Mouse (Mus musculus) cerebellum, postnatal 10 days (tissue): ENCODE data around the gene Alox5.

ENCODE experiments used
- DNase-seq, 2 experiments: peaks; one replicate each; pipeline ENCODE4 v3.0.0; 2021; ENCODE audit warnings: mixed read lengths in 2 of 2

Gene Alox5

GRCm38 (mm10) chr6:116417518-116418315 lies 43.3 kb downstream of the Alox5 start:
- DNase-seq, result peak; percentile 59 to 60

- DNase-seq, result no peak
Measured at GRCm38 (mm10) chr6:116416000-116416552, 44.9 kb downstream of the Alox5 start.

GRCm38 (mm10) chr6:116415126-116415676 lies 45.8 kb downstream of the Alox5 start:
- DNase-seq, result no peak

GRCm38 (mm10) chr6:116412546-116413325 lies 48.2 kb downstream of the Alox5 start:
- no peak for DNase-seq

GRCm38 (mm10) chr6:116411716-116412115 lies 49.3 kb downstream of the Alox5 start:
- DNase-seq, result no peak

GRCm38 (mm10) chr6:116410436-116410835 lies 50.5 kb downstream of the Alox5 start:
- no peak for DNase-seq

GRCm38 (mm10) chr6:116407956-116408657 lies 52.9 kb downstream of the Alox5 start:
- DNase-seq, result no peak

- DNase-seq, result no peak
Measured at GRCm38 (mm10) chr6:116407216-116407615, 53.8 kb downstream of the Alox5 start.

- no peak for DNase-seq
Measured at GRCm38 (mm10) chr6:116406680-116407079, 54.3 kb downstream of the Alox5 start.

GRCm38 (mm10) chr6:116406152-116406551 lies 54.8 kb downstream of the Alox5 start:
- no peak for DNase-seq

GRCm38 (mm10) chr6:116405715-116406114 lies 55.3 kb downstream of the Alox5 start:
- no peak for DNase-seq

GRCm38 (mm10) chr6:116405243-116405642 lies 55.7 kb downstream of the Alox5 start:
- DNase-seq, result peak; percentile 57 to 63

- no peak for DNase-seq
Measured at GRCm38 (mm10) chr6:116402426-116402825, 58.6 kb downstream of the Alox5 start.

- DNase-seq, result peak; percentile 88 to 91
Measured at GRCm38 (mm10) chr6:116401746-116402423, 59.1 kb downstream of the Alox5 start.

GRCm38 (mm10) chr6:116398136-116398535 lies 62.8 kb downstream of the Alox5 start:
- no peak for DNase-seq

GRCm38 (mm10) chr6:116397621-116398020 lies 63.4 kb downstream of the Alox5 start:
- DNase-seq, result no peak

GRCm38 (mm10) chr6:116394916-116395648 lies 65.9 kb downstream of the Alox5 start:
- peak; percentile 47 to 52 for DNase-seq

GRCm38 (mm10) chr6:116389481-116389880 lies 71.5 kb downstream of the Alox5 start:
- DNase-seq, result no peak

GRCm38 (mm10) chr6:116388068-116388467 lies 72.9 kb downstream of the Alox5 start:
- no peak for DNase-seq

- DNase-seq, result no peak
Measured at GRCm38 (mm10) chr6:116386506-116386905, 74.5 kb downstream of the Alox5 start.

- DNase-seq, result no peak
Measured at GRCm38 (mm10) chr6:116386045-116386415, 74.9 kb downstream of the Alox5 start.
